Mouse (Mus musculus) kidney, adult 2 months (tissue): ENCODE results near the gene Tpsg1.

Source experiments
- CTCF ChIP-seq: fragments of 200-500 bp; conservative IDR thresholded peaks from 2 replicates; pipeline ENCODE4 v1.5.1; 2011; ENCODE audit warnings: low read depth, mild to moderate bottlenecking, control low read depth, low read length, moderate library complexity, mixed read lengths; ENCODE audit not compliant: insufficient read depth, insufficient read length
- POLR2A ChIP-seq: fragments of 200-500 bp; IDR thresholded peaks from one replicate; pipeline ENCODE4 v1.6.1; 2011; ENCODE audit warnings: low read depth, low read length, control low read depth

- TF ChIP-seq POLR2A (no peak), CTCF (0 out of 2 replicates have a peak, but pooled peaks have one; percentile 14)
These were observed 37.0 kb downstream of the Tpsg1 start for GRCm38 (mm10) chr17:25406011-25406441.
